Mouse (Mus musculus) intestine, embryonic 15.5 days (tissue): ENCODE results near the gene Stum. TPM values are rescaled to one million over a fixed set of nuclear protein-coding genes. Genes with fewer than 3 reads are reported as not detected.

Experiments
- ATAC-seq: fragments of 200-750 bp; cut with Nextera tagmentation; 2 replicates; pipeline ENCODE4 v1.8.0; 2017; ENCODE audit warnings: moderate TSS enrichment, moderate library complexity
- H3K27ac ChIP-seq: fragments of 300-500 bp; sonication (generic); 2 replicates; pipeline ENCODE4 v1.5.1; 2015; ENCODE audit warnings: mild to moderate bottlenecking, inconsistent platforms
- H3K27me3 ChIP-seq: fragments of 300-500 bp; sonication (generic); replicated peaks from 2 replicates; pipeline ENCODE4 v1.6.1; 2015; ENCODE audit warnings: inconsistent platforms
- H3K36me3 ChIP-seq: fragments of 300-500 bp; sonication (generic); 2 replicates; pipeline ENCODE4 v1.6.1; 2015; ENCODE audit warnings: inconsistent platforms
- H3K4me1 ChIP-seq: fragments of 300-500 bp; sonication (generic); replicated peaks from 2 replicates; pipeline ENCODE4 v1.6.1; 2015; ENCODE audit warnings: inconsistent platforms
- H3K4me2 ChIP-seq: fragments of 300-500 bp; sonication (generic); replicated peaks from 2 replicates; pipeline ENCODE4 v1.6.1; 2015; ENCODE audit warnings: mild to moderate bottlenecking, inconsistent platforms
- H3K4me3 ChIP-seq: fragments of 300-500 bp; sonication (generic); replicated peaks from 2 replicates; pipeline ENCODE4 v1.5.1; 2015; ENCODE audit warnings: inconsistent platforms
- H3K9ac ChIP-seq: fragments of 300-500 bp; sonication (generic); 2 replicates; pipeline ENCODE4 v1.6.1; 2015; ENCODE audit warnings: inconsistent platforms
- H3K9me3 ChIP-seq: fragments of 300-500 bp; sonication (generic); 2 replicates; pipeline ENCODE4 v1.6.1; 2016; ENCODE audit warnings: inconsistent platforms
- WGBS: fragments of 180-500 bp; shearing (Covaris S2); methylation state at CpG from one replicate; pipeline ENCODE4 v1.1.7; 2015; 5-methylcytosine and 5-hydroxymethylcytosine counted together
- polyA plus RNA-seq: library from polyadenylated mRNA; unstranded; fragments of >200 nt; fragmentation: Nextera tagmentation; extraction: Ambion mirVana; gene quantifications from 2 replicates; pipeline ENCODE4 v1.2.1, GENCODE M21; 2015

The Stum gene
- polyA plus RNA-seq, 1 experiment from 2014 or later: 1.4 TPM

DNA sequence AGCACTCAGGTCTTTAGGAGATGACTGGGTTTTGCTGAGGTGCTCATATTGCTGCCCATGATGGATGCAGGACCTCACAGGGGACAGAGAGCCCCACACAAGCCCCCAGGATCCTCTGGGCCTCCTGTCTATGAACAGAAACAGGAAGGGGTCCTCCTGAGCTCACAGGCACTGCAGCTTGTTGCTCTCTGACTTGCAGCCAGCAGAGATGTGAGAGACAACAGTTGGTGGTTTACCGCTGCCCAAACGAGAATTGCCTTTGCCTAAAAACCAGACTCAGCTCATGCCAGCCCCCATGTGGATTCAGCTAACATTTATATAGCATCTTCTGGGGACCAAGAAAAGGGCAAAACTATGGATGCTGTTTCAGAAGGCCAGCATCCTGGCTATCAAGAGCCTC is 33.7 kb downstream of the Stum start:
- 0 out of 2 replicates have a peak, but pooled peaks cover 4% of the 10 kb centered on the region for H3K4me1 ChIP-seq
- H3K9ac ChIP-seq: no peak overlapping the region
- no peak overlapping the region for H3K27ac ChIP-seq
- no peak for ATAC-seq
- no peaks in the 10 kb centered on the region for H3K9me3 ChIP-seq
- H3K4me3 ChIP-seq: no peak overlapping the region
- 55% methylated on average over 2 of the region's 2 CpGs for WGBS
- no peak overlapping the region for H3K4me2 ChIP-seq
- H3K27me3 ChIP-seq: no peaks in the 10 kb centered on the region
- no peaks in the 10 kb centered on the region for H3K36me3 ChIP-seq

- no peak for ATAC-seq
- Histone ChIP-seq H3K4me2 (no peak overlapping the region), H3K36me3 (no peaks in the 10 kb centered on the region), H3K9me3 (no peaks in the 10 kb centered on the region), H3K27me3 (no peaks in the 10 kb centered on the region), H3K9ac (no peak overlapping the region), H3K4me3 (no peak overlapping the region), H3K27ac (no peak overlapping the region), H3K4me1 (0 out of 2 replicates have a peak, but pooled peaks cover 4% of the 10 kb centered on the region)
- WGBS: 66% methylated on average over 3 of the region's 3 CpGs
These were observed 38.9 kb downstream of the Stum start for GRCm38 (mm10) chr1:180444411-180444810.

DNA sequence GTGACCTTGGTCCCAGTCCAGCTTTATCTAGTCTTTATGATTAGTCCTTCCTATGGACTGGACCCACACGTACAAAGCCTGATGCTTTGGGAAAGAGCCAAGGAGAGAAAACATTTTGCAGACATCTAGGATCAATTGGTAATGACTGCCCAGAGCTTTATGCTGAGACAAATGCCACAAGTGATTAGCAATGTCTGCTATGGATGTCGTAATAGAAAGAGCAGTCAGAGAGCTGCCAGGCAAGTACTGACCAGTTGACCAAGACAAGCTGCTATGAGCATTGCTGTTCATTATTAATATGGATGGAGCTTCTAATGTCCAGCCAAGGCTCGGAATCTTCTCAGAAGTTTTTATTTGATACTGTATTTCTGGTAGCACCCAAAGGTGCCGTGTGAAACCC is 43.8 kb downstream of the Stum start:
- H3K27me3 ChIP-seq: no peaks in the 10 kb centered on the region
- H3K4me2 ChIP-seq: no peak overlapping the region
- H3K4me3 ChIP-seq: no peak overlapping the region
- H3K9me3 ChIP-seq: no peaks in the 10 kb centered on the region
- H3K9ac ChIP-seq: no peak overlapping the region
- no peak overlapping the region for H3K27ac ChIP-seq
- H3K36me3 ChIP-seq: no peaks in the 10 kb centered on the region
- ATAC-seq: no peak
- WGBS: 72% methylated on average over 4 of the region's 4 CpGs
- peaks cover 4% of the 10 kb centered on the region; the same call in 1 of the 2 replicates for H3K4me1 ChIP-seq

DNA sequence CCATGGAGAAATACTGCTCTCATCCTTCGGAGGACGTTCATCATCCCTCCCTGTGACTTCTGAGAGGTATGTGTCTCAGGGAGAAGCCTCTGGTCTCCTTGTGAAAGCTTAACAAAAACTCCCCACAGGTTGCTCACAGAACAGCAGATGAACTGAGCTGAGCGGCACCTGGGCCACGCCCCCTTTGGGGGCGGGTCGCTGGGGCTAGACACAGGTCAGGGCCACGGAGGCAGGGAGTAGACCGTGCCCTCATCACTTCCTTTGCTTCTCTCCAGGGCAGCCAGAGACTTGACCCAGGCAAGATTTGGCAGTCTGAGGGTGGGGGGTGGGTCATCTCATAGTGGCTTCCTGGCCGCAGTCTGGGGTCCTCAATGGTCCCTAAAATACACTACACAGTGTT is 48.4 kb downstream of the Stum start:
- H3K4me1 ChIP-seq: peaks cover 18% of the 10 kb centered on the region
- H3K9me3 ChIP-seq: no peaks in the 10 kb centered on the region
- H3K27ac ChIP-seq: no peak overlapping the region
- no peak overlapping the region for H3K4me3 ChIP-seq
- 0 out of 2 replicates have a peak, but pooled peaks have one; percentile 56 for ATAC-seq
- no peak overlapping the region for H3K9ac ChIP-seq
- H3K27me3 ChIP-seq: peaks cover 2% of the 10 kb centered on the region; the same call in 1 of the 2 replicates
- H3K4me2 ChIP-seq: no peak overlapping the region
- no peaks in the 10 kb centered on the region for H3K36me3 ChIP-seq
- 12% methylated on average over 9 of the region's 9 CpGs for WGBS

DNA sequence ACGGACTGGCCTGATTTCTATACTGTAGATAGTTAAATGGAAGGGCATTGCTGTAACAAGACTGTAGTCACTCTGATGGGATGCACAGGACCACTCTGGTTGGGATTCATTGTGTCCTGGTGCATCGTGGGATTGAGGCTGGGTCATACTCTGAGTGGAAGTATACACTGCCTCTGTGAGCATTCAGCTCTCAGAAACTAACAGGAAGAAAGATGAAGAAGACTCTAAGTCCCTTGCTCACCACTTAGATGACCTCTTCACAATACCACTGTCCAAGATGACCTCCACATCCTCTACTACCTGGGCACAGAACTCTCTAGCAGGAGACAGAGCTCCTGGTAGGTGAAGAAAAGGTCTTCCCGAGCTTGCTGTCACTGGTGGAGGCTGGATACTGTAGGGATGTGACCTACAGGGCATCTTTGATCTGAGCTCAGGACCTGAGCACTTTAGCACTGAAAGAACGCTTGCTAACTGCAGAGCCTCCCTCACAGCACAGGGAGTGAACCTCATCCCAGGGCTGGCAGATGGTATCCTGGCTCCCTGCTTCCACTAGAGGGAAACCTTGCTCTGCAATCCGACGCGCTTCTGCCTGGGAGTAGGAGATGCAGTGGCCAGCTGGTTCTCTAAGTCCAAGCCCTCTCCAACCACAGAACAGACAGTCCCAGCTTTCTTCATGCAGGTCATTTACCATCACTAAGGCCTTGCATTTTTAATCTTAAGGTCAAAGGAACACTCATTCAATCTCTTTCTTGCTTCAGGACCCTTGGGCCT is 49.3 kb downstream of the Stum start:
- WGBS: 18% methylated on average over 7 of the region's 7 CpGs

GRCm38 (mm10) chr1:180433098-180433538 is 50.2 kb downstream of the Stum start:
- H3K9ac ChIP-seq: peak overlapping the region; percentile 18; the same call in 1 of the 2 replicates
- no peaks in the 10 kb centered on the region for H3K9me3 ChIP-seq
- WGBS: 4% methylated on average over 16 of the region's 16 CpGs
- peaks cover 19% of the 10 kb centered on the region for H3K4me1 ChIP-seq
- peak overlapping the region; percentile 53 for H3K4me2 ChIP-seq
- no peaks in the 10 kb centered on the region for H3K36me3 ChIP-seq
- peak; percentile 30; the same call in 1 of the 2 replicates for ATAC-seq
- H3K4me3 ChIP-seq: peak overlapping the region; percentile 15; the same call in 1 of the 2 replicates
- H3K27me3 ChIP-seq: peaks cover 2% of the 10 kb centered on the region; the same call in 1 of the 2 replicates
- no peak overlapping the region for H3K27ac ChIP-seq

More for the DNA sequence above, 49.3 kb downstream of the Stum start:
- Histone ChIP-seq H3K9ac (no peak overlapping the region), H3K4me2 (no peak overlapping the region), H3K27me3 (peaks cover 2% of the 10 kb centered on the region; the same call in 1 of the 2 replicates), H3K4me3 (no peak overlapping the region), H3K9me3 (no peaks in the 10 kb centered on the region), H3K4me1 (peaks cover 19% of the 10 kb centered on the region), H3K36me3 (no peaks in the 10 kb centered on the region), H3K27ac (no peak overlapping the region)
- peak; percentile 87 for ATAC-seq

DNA sequence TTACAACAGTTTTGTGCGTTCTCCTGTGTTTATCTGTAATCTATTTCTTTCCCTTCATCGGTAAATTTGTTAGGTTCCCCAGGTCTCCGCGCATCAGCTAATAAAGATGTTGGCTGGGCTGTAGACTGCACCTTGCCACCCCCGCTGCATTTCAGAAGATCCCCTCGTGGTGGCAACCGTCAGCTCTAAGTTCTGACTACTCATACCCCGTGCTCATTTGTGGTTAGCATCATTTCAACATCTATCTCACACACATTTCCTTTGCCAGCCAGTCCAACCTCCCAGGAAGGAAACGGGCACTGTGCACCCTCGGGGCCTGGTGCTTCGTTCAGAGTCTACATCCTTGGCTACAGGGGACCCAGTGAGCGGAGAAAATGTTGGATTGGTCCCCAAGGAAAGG is 51.5 kb downstream of the Stum start:
- Histone ChIP-seq H3K4me1 (peaks cover 24% of the 10 kb centered on the region), H3K9me3 (no peaks in the 10 kb centered on the region), H3K27me3 (peaks cover 2% of the 10 kb centered on the region; the same call in 1 of the 2 replicates), H3K27ac (no peak overlapping the region), H3K36me3 (no peaks in the 10 kb centered on the region), H3K4me2 (no peak overlapping the region), H3K4me3 (no peak overlapping the region), H3K9ac (no peak overlapping the region)
- no peak for ATAC-seq
- WGBS: 67% methylated on average over 12 of the region's 12 CpGs

GRCm38 (mm10) chr1:180429819-180430218 is 53.5 kb downstream of the Stum start:
- Histone ChIP-seq H3K36me3 (no peaks in the 10 kb centered on the region), H3K9me3 (no peaks in the 10 kb centered on the region), H3K4me2 (no peak overlapping the region), H3K9ac (no peak overlapping the region), H3K27ac (no peak overlapping the region), H3K4me1 (peaks cover 23% of the 10 kb centered on the region), H3K4me3 (no peak overlapping the region), H3K27me3 (peaks cover 2% of the 10 kb centered on the region; the same call in 1 of the 2 replicates)
- WGBS: 58% methylated on average over 5 of the region's 5 CpGs
- no peak for ATAC-seq

- 81% methylated on average over 8 of the region's 8 CpGs for WGBS
- Histone ChIP-seq H3K27me3 (peaks cover 2% of the 10 kb centered on the region; the same call in 1 of the 2 replicates), H3K4me2 (no peak overlapping the region), H3K9ac (no peak overlapping the region), H3K4me1 (peaks cover 18% of the 10 kb centered on the region), H3K4me3 (no peak overlapping the region), H3K36me3 (no peaks in the 10 kb centered on the region), H3K27ac (no peak overlapping the region), H3K9me3 (no peaks in the 10 kb centered on the region)
- ATAC-seq: no peak
These were observed 54.4 kb downstream of the Stum start for GRCm38 (mm10) chr1:180428871-180429270.

- Histone ChIP-seq H3K4me3 (no peak overlapping the region), H3K27ac (0 out of 2 replicates have a peak overlapping the region, but pooled peaks have one; percentile 23), H3K9me3 (no peaks in the 10 kb centered on the region), H3K4me2 (no peak overlapping the region), H3K4me1 (peaks cover 16% of the 10 kb centered on the region), H3K9ac (no peak overlapping the region), H3K36me3 (no peaks in the 10 kb centered on the region), H3K27me3 (peaks cover 2% of the 10 kb centered on the region; the same call in 1 of the 2 replicates)
- 17% methylated on average over 9 of the region's 9 CpGs for WGBS
- peak; percentile 33 for ATAC-seq
These were observed 55.1 kb downstream of the Stum start for GRCm38 (mm10) chr1:180428101-180428712.

GRCm38 (mm10) chr1:180427685-180428084 is 55.6 kb downstream of the Stum start:
- 54% methylated on average over 10 of the region's 10 CpGs for WGBS
- ATAC-seq: peak; percentile 2; the same call in 1 of the 2 replicates
- H3K9ac ChIP-seq: no peak overlapping the region
- H3K27ac ChIP-seq: peak overlapping the region; percentile 23; the same call in 1 of the 2 replicates
- no peaks in the 10 kb centered on the region for H3K27me3 ChIP-seq
- H3K9me3 ChIP-seq: no peaks in the 10 kb centered on the region
- peaks cover 12% of the 10 kb centered on the region for H3K4me1 ChIP-seq
- H3K4me3 ChIP-seq: no peak overlapping the region
- no peak overlapping the region for H3K4me2 ChIP-seq
- H3K36me3 ChIP-seq: no peaks in the 10 kb centered on the region

- Histone ChIP-seq H3K9me3 (no peaks in the 10 kb centered on the region), H3K4me3 (no peak overlapping the region), H3K27ac (no peak overlapping the region), H3K9ac (no peak overlapping the region), H3K4me2 (no peak overlapping the region), H3K4me1 (peaks cover 21% of the 10 kb centered on the region), H3K36me3 (no peaks in the 10 kb centered on the region), H3K27me3 (no peaks in the 10 kb centered on the region)
- whole genome bisulfite sequencing: 79% methylated on average over 6 of the region's 6 CpGs
- ATAC-seq: no peak
These were observed 56.9 kb downstream of the Stum start for GRCm38 (mm10) chr1:180426405-180426804.
